Mouse (Mus musculus): Measurements from ENCODE around the gene Wrap73. TPM values are rescaled to one million over a fixed set of nuclear protein-coding genes. Genes with fewer than 3 reads are reported as not detected.

The Wrap73 gene
- 10 to 100 TPM; 30.7 to 34.8 TPM for total RNA-seq (2021)

GRCm38 (mm10) chr4:154142211-154143040 lies at the start of gene Wrap73:
Gene Wrap73, plus strand, starts transcription at chr4:154142372.
- DNase-seq (ENCODE audit: low spot score in 2 of 2): peak; percentile 90 to 93
- intact Hi-C loops (cut with DNase I): loop anchor here (10.0 kb wide), 1 partner anchor 188 kb away; the partner anchor contains the start of gene A430005L14Rik

DNA sequence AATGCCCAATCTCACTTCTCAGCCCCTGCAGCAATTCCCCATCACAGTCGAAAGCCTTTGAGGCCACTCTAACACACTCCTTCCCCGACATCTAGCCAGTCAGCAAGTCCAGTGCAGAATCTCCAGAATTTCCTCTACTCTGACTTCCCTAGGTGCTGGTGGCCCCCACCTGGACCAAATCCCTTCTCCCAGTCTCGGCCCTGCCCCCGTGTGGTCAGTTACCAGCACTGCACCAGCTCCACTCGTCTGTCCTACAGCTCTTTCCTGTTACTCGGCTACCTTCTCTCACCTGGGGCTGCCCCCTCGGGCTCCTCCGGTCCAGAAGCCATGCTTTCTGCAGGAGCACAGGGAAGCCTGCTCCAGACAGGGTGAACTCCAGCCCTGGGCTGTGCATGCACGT lies 49.0 kb upstream of the Wrap73 start:
- DNase-seq (ENCODE audit: low spot score in 2 of 2): peak in 1 of 2 experiments; percentile 20
- intact Hi-C loops (cut with DNase I): no loop called here

GRCm38 (mm10) chr4:154096111-154096510 lies 46.1 kb upstream of the Wrap73 start:
- DNase-seq (ENCODE audit: low spot score in 2 of 2): no peak

DNA sequence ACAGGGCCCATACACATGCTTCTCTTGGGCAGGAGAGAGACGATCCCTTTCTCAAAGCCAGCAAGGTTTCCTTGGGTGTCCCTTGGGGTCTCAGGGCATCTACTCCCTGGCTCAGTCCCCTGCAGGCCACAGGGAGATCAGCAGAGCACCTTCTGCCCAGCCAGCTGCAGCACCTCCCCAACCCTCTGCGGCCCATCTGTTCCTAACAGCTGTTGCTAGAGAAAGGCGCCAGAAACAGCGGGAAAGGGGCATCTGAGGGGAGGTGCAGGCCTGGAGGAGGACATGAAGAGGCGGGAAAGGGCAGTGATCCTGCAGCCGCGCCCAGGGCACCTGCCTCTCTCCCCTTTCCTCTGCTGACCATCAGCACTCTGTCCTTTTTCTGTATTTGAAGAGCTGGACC lies 42.8 kb upstream of the Wrap73 start:
- intact Hi-C loops (cut with DNase I): no loop called here
- DNase-seq (ENCODE audit: low spot score in 2 of 2): no peak

More at GRCm38 (mm10) chr4:154096111-154096510, 46.1 kb upstream of the Wrap73 start:
- intact Hi-C loops (cut with DNase I): no loop called here

- intact Hi-C loops (cut with DNase I): no loop called here
- DNase-seq (ENCODE audit: low spot score in 2 of 2): no peak
These were observed 38.8 kb upstream of the Wrap73 start for GRCm38 (mm10) chr4:154103386-154103785.

DNA sequence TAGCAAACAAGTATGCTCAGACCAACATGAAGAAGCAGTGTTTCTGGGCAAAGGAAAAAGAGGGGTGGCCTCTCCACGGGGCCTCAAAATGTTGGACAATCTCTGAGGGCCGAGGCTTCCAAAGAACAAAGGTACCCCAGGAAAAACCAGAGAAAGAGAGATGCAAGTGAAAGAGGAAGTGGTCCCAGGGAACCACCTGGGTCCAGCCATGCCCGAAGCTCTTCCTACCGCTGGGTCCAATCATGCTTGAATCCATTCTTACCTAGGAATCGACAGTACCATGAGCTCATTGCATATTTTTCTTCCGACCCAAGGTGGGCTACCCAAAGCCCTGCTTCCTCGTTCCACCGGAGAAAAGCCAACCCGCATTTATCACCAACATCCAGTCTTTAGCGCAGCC lies 38.3 kb upstream of the Wrap73 start:
- DNase-seq (ENCODE audit: low spot score in 2 of 2): no peak
- intact Hi-C loops (cut with DNase I): no loop called here

GRCm38 (mm10) chr4:154105381-154106001 lies 36.7 kb upstream of the Wrap73 start:
- DNase-seq (ENCODE audit: low spot score in 2 of 2): peak; percentile 48 to 67
- intact Hi-C loops (cut with DNase I): loop anchor here (1.0 to 5.0 kb wide), 2 partner anchors 40 to 78 kb away; partner anchors contain the start of gene Smim1

GRCm38 (mm10) chr4:154106497-154107061 lies 35.6 kb upstream of the Wrap73 start:
- no peak for DNase-seq (ENCODE audit: low spot score in 2 of 2)
- intact Hi-C loops (cut with DNase I): loop anchor here (5.0 kb wide), 1 partner anchor 79 kb away; the partner anchor contains the start of gene Smim1

DNA sequence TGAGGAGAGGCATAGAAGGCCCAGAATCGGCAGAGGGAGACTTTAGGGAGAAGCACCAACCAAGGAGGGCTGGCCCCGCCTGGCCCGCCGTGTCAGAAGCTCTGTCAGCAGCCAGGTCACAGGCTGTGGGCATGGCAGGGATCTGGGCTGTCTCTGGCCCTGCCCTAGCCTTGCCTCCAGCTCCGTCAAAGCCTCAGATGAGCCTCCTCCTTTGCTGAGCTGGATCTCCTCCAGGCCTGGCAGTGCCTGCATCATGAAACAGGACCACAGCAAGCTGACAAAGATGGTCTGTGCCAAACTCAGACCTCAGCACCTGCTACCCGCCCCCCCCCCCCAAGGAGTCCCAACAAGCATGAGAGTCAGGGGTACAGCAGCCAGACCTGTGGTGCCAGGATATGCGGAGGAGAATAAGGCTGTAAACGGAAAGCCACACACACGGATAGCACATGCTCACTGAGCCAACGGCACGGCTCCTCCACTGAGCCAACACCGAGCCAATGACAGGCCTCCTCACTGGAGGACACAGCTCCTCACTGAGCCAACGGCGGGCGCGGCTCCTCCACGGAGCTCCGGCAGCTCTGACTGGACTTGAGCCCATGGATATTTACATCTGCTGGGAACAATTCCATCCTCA lies 32.8 kb upstream of the Wrap73 start:
- intact Hi-C loops (cut with DNase I): loop anchor here (5.0 kb wide), 1 partner anchor 82 kb away; the partner anchor contains the start of gene Smim1
- DNase-seq (ENCODE audit: low spot score in 2 of 2): peak; percentile 17 to 74

GRCm38 (mm10) chr4:154109850-154110243 lies 32.3 kb upstream of the Wrap73 start:
- intact Hi-C loops (cut with DNase I): loop anchor here (5.0 kb wide), 1 partner anchor 83 kb away; the partner anchor contains the start of gene Smim1
- DNase-seq (ENCODE audit: low spot score in 2 of 2): no peak

DNA sequence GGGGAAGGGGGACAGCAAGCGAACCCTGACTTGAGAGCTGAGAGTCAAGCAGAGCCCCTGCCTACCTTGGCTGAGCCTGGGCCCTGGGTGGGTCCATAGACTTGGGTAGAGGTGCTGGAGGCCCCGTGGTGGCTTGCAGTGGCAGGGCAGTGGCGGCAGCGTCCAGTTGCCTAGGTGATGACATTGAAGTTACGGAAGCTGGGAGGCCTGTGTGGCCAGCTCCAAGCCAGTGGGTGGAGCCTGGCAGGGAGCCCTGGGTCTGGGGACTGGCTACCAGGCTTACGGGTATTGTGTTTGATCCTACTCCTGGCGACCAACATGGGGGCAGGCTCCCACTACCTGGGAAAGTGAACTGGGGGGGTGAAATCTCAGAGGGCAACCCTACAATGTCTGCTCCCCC lies 25.8 kb upstream of the Wrap73 start:
- DNase-seq (ENCODE audit: low spot score in 2 of 2): no peak
- intact Hi-C loops (cut with DNase I): no loop called here

DNA sequence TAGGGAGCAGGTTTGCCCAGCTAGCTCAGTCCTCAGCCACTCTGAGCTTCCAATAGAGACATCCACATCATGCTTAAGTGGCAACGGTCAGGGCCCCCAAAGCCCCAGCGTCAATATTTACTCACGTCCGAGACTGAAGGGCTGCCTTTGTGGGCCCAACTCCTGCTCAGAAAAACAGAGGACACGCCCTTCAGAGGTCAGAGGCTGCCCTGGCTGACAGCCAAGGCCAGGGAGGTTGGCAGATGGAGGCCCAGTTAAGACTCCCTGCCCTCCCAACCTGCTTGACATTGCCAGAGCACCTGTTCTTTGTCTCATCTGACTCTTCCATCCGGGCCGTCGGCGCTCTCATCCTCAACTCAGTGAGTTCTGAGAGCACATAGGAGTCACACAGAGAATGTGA lies 23.4 kb upstream of the Wrap73 start:
- no peak for DNase-seq (ENCODE audit: low spot score in 2 of 2)
- intact Hi-C loops (cut with DNase I): no loop called here

- intact Hi-C loops (cut with DNase I): no loop called here
- no peak for DNase-seq (ENCODE audit: low spot score in 2 of 2)
These were observed 23.0 kb upstream of the Wrap73 start for GRCm38 (mm10) chr4:154119208-154119607.

DNA sequence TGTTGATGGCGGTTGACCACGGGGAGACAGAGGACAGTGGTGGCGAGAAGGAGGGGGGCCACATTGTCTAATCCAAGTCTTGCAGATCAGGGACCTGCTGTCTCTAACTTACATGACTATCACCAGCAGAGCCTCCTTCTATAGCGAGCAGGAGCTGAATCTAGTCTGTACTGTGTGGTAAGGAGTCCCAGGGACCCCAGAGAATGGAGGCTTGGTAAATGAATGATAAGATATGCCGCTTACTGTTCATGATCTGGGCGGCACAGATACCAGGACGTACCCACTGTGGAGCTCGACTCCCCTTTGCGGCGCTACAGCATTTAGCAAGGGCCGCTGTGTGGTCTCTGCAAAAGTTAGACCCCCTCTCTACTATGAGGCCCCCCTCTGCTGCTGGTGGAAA lies 20.4 kb upstream of the Wrap73 start:
- DNase-seq (ENCODE audit: low spot score in 2 of 2): no peak
- intact Hi-C loops (cut with DNase I): no loop called here

DNA sequence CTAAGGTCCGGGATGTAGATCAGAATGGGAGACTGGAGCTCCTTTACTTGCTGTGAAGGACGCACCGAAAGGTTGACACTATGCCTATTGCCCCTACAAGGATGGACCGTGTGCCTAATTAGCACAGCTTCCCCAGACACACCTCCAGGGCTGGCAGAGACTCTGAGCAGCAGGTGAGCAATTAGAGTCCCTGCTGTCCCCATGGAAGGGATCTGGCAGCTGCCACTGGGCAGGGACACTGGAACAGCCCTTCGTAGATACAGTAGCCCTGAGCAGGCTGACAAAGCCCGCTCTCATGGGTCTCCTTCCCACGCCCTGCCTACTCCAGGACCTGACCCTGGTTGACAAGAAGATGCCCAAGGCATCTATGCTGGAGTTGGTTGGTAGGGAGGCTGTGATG lies 19.8 kb upstream of the Wrap73 start:
- DNase-seq (ENCODE audit: low spot score in 2 of 2): no peak
- intact Hi-C loops (cut with DNase I): no loop called here

GRCm38 (mm10) chr4:154123553-154123952 lies 18.6 kb upstream of the Wrap73 start:
- no peak for DNase-seq (ENCODE audit: low spot score in 2 of 2)
- intact Hi-C loops (cut with DNase I): no loop called here

DNA sequence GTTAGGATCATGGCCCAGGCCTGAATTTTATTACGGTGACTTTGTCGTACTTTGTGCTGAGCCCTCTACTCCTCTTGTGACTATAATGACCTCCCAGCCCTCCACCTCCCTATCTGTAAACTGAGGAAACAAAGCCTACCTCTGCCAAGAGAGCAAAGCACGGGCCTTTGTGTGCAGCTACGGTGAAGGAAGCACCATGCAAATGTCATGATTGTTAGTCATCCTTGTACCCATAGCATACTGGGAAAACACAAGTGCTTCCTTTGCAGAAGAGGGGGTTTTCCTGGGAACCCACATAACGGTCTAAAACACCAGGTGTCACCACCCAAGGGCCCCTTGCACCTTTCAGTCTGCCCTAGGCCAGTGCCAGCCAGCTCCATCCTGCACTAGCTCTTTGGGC lies 17.0 kb upstream of the Wrap73 start:
- intact Hi-C loops (cut with DNase I): no loop called here
- no peak for DNase-seq (ENCODE audit: low spot score in 2 of 2)

DNA sequence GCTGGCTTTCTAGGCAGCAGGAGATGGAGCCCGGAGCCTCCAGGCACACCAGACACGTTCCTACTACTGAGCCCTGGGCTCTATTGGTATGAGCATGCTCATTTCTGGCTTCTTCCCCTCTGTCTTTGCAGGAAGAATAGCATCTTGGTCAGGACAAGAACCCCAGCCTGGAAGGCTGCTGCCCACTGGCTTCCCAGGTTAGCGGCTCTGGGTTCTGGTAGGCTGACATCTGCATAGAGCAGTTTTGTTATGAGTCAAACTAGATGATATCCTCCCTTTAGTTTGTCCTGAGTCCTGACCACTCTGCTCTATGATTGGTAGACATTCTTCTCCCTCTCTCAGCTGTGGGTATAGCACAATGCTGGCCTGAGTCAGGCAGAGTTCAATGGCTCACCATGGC lies 14.9 kb upstream of the Wrap73 start:
- intact Hi-C loops (cut with DNase I): no loop called here
- DNase-seq (ENCODE audit: low spot score in 2 of 2): no peak

DNA sequence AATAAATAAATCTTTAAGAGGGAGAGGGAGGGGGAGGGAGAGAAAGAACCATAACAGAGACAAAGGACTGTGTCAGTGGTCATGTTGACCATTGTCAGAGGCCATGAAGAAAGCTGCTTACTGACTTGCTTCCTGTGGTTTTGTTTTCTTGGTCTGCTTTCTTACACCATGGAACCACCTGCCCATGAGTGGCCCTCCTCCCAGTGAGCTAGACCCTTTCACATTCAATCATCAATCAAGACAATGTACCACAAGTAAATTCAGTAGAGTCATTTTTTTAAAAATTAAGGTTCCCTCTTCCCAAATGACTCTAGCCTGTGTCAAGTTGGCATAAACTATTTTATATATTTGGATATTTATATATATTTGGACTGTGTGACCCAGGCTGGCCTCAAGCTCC lies 12.2 kb upstream of the Wrap73 start:
- DNase-seq (ENCODE audit: low spot score in 2 of 2): no peak
- intact Hi-C loops (cut with DNase I): no loop called here

DNA sequence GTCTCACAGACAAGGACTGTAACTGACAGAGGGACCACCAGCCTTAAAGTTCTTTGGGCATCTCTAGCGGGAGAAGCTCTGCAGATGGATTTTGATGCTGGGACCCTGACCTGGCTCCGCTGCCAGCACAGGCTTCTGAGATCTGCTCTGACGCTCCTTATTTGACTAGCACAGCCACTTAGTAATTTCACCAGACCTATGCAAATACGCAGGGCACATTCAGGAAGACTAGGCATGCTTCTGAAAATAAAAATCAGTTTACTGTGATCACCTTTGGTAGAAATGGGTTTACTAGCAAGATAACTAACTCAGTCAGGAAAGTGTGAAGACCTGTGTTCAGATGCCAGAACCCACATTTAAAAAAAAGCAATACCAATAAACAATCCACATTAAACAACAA lies 10.3 kb upstream of the Wrap73 start:
- intact Hi-C loops (cut with DNase I): no loop called here
- no peak for DNase-seq (ENCODE audit: low spot score in 2 of 2)
